Mouse (Mus musculus) stomach, embryonic 16.5 days (tissue): ENCODE results near the gene Ptgfrn. TPM values are rescaled to one million over a fixed set of nuclear protein-coding genes. Genes with fewer than 3 reads are reported as not detected.

Experiments
- ATAC-seq: fragments of 200-750 bp; cut with Nextera tagmentation; 2 replicates; pipeline ENCODE4 v1.8.0; 2017; ENCODE audit warnings: moderate number of reproducible peaks, moderate TSS enrichment; ENCODE audit not compliant: insufficient read depth, low FRiP score
- H3K27ac ChIP-seq: fragments of 300-500 bp; sonication (generic); 2 replicates; pipeline ENCODE4 v1.5.1; 2014; ENCODE audit warnings: low read length
- H3K27me3 ChIP-seq: fragments of 300-500 bp; sonication (generic); 2 replicates; pipeline ENCODE4 v1.6.1; 2014; ENCODE audit warnings: low read length, control low read depth, mixed read lengths; ENCODE audit not compliant: control insufficient read depth, insufficient read depth
- H3K36me3 ChIP-seq: fragments of 300-500 bp; sonication (generic); 2 replicates; pipeline ENCODE4 v1.6.1; 2014; ENCODE audit warnings: low read length; ENCODE audit not compliant: control insufficient read depth, insufficient read depth
- H3K4me1 ChIP-seq: fragments of 300-500 bp; sonication (generic); 2 replicates; pipeline ENCODE4 v1.6.1; 2014; ENCODE audit warnings: low read length, control low read depth, mixed read lengths; ENCODE audit not compliant: control insufficient read depth, insufficient read depth
- H3K4me2 ChIP-seq: fragments of 300-500 bp; sonication (generic); 2 replicates; pipeline ENCODE4 v1.6.1; 2014; ENCODE audit warnings: low read depth, low read length, mixed read lengths
- H3K4me3 ChIP-seq: fragments of 300-500 bp; sonication (generic); replicated peaks from 2 replicates; pipeline ENCODE4 v1.5.1; 2014; ENCODE audit warnings: mild to moderate bottlenecking, low read length
- H3K9ac ChIP-seq: fragments of 300-500 bp; sonication (generic); 2 replicates; pipeline ENCODE4 v1.6.1; 2014; ENCODE audit warnings: low read length
- H3K9me3 ChIP-seq: fragments of 300-500 bp; sonication (generic); replicated peaks from 2 replicates; pipeline ENCODE4 v1.6.1; 2016; ENCODE audit warnings: low read length, control low read depth; ENCODE audit not compliant: control insufficient read depth
- WGBS: fragments of 180-500 bp; shearing (Covaris S2); extraction: QIAGEN DNeasy Blood & Tissue Kit; methylation state at CpG from one replicate; pipeline ENCODE4 v1.1.7; 2014; 5-methylcytosine and 5-hydroxymethylcytosine counted together
- polyA plus RNA-seq: library from polyadenylated mRNA; unstranded; fragments of >200 nt; fragmentation: Nextera tagmentation; extraction: Ambion mirVana; gene quantifications from 2 replicates; pipeline ENCODE4 v1.2.1, GENCODE M21; 2015

Ptgfrn gene
- polyA plus RNA-seq, 1 experiment from 2014 or later = 4.6 TPM

DNA sequence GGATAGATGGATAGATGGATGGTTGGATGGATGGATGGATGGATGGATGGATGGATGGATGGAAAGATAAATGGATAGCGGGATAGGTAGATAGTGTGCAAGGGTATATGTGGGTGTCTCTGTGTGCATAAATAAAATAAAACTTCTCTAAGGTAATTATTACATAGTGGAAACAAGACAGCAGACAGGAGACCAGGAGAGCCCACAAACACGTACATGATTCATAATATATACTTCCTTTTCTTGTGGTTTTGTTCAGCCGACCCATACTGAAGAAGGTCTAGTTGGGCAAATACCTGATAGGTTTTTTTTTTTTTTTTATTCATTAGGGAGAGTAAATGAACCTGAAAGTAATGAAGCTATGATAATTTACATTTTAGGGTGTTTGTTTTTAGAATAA is 96.5 kb downstream of the Ptgfrn start:
- Histone ChIP-seq H3K9me3 (no peaks in the 10 kb centered on the region), H3K27me3 (no peaks in the 10 kb centered on the region), H3K27ac (no peak overlapping the region), H3K4me2 (no peak overlapping the region), H3K9ac (no peak overlapping the region), H3K36me3 (no peaks in the 10 kb centered on the region), H3K4me3 (no peak overlapping the region), H3K4me1 (no peaks in the 10 kb centered on the region; the same call in 1 of the 2 replicates)
- WGBS = 80% methylated on average over 3 of the region's 3 CpGs
- no peak for ATAC-seq

DNA sequence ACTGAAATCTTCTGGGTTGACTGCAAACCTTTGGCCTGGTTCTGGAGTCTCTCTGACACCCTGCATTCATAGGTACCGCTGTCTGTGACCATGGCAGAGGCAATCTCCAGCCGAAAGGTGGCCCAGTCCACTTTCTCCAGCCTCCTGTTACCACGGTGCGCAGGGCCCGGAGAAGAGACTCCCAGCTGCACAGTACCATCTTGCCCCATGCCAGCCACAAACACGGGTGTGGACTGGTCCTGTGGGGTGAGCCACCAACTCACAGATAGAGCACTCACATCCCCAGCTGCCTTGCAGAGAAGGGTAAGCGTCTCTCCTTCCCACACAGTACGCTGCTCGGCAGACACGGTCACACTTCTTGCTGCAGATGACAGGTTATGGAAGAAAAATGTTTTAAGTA is 97.1 kb downstream of the Ptgfrn start:
- no peak for ATAC-seq
- no peaks in the 10 kb centered on the region; the same call in 1 of the 2 replicates for H3K4me1 ChIP-seq
- H3K4me3 ChIP-seq = no peak overlapping the region
- no peak overlapping the region for H3K9ac ChIP-seq
- H3K4me2 ChIP-seq = no peak overlapping the region
- no peak overlapping the region for H3K27ac ChIP-seq
- WGBS = 88% methylated on average over 10 of the region's 10 CpGs
- no peaks in the 10 kb centered on the region for H3K36me3 ChIP-seq
- H3K9me3 ChIP-seq = no peaks in the 10 kb centered on the region
- no peaks in the 10 kb centered on the region for H3K27me3 ChIP-seq

DNA sequence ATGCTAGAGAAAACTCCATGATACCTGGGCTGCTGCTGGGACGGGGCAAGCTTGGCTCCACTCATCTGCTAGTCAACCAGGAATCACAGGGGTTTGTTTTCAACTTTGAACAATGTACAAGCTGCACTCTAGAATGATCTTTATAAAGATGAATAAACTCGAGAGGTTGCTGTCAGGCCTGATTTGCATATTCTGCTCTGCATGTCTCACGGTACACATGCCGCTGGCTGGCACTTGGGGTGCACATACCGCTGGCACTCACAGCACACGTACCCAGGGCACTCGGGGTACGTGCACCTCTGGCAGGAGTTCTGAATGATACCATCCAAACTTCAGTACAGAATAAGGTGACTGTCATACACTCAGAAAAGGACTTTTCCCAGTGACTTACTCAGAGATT is 97.5 kb downstream of the Ptgfrn start:
- Histone ChIP-seq H3K4me1 (no peaks in the 10 kb centered on the region; the same call in 1 of the 2 replicates), H3K4me3 (no peak overlapping the region), H3K4me2 (no peak overlapping the region), H3K36me3 (no peaks in the 10 kb centered on the region), H3K9me3 (no peaks in the 10 kb centered on the region), H3K27ac (no peak overlapping the region), H3K9ac (no peak overlapping the region), H3K27me3 (no peaks in the 10 kb centered on the region)
- ATAC-seq = no peak
- WGBS = 83% methylated on average over 8 of the region's 8 CpGs

DNA sequence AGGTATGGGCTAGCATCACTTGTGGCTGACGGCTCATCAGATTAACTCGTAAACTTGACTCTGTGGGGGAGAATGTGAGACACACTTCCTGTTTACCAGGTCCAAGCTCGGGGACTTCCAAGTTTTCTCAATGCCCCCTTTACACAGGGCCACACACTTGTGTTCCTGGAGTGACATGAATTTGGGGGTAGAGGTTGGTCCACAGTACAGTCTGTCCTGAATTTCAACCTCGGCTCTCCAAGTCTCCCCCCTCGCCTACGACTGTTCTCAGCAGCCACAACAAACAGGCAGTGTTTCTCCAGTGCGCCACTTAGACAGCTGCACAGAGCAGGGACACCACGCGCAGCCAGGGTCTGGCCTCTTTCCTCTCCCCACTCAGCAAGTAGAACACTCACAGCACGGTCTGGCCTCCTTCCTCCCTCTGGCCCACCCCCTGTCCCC is 97.9 kb downstream of the Ptgfrn start:
- H3K9ac ChIP-seq = no peak overlapping the region
- H3K4me1 ChIP-seq = no peaks in the 10 kb centered on the region; the same call in 1 of the 2 replicates
- 50% methylated on average over 10 of the region's 10 CpGs for WGBS
- H3K4me3 ChIP-seq = no peak overlapping the region
- no peaks in the 10 kb centered on the region for H3K27me3 ChIP-seq
- no peaks in the 10 kb centered on the region for H3K36me3 ChIP-seq
- 0 out of 2 replicates have a peak, but pooled peaks have one; percentile 25 for ATAC-seq
- H3K27ac ChIP-seq = no peak overlapping the region
- H3K9me3 ChIP-seq = no peaks in the 10 kb centered on the region
- no peak overlapping the region for H3K4me2 ChIP-seq

DNA sequence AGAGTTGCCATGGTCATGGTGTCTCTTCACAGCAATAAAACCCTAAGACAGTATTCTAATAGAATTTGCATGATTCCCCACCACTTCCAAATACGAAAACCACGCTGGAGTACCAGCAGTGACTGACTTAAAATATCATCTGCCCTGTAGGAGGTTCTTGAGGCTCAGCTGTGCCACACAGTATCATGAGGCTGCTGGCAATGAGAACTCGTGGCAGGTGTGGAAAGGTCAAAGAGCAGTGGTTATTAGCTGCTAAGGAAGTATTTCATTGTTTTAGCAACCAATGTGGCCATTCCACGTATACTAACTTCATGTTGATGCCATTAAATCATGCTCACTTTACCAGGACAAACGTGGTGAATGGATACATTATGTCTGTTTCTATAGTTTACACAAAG is 98.9 kb downstream of the Ptgfrn start:
- Histone ChIP-seq H3K36me3 (no peaks in the 10 kb centered on the region), H3K9ac (no peak overlapping the region)
- ATAC-seq = no peak

DNA sequence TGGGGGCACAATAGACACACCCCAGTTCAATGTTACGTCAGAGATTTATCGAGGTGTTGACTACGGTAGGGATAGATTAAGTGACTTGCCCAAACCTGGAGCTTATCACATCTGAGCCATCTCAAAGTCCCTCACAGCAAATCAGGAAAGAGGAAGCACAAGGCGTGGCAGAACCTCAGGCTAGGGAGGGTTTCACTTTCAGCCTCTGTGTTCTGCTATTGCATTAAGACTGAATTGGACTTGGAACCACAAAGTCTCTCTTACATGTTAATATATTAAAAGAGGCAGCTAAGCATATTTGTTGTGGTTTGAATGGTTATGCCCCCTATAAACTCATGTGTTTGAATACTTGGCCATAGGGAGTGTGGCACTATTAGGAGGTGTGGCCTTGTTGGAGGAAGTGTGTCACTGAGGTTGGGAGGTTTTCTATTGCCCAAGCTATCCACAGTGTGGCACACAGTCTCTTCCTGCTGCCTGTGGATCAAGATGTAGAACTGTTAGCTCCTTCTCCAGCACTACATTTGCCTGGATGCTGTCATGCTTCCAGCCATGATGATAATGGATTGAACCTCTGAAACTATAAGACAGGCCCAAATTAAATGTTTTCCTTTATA is 99.4 kb downstream of the Ptgfrn start:
- Histone ChIP-seq H3K4me1 (no peaks in the 10 kb centered on the region; the same call in 1 of the 2 replicates), H3K27me3 (no peaks in the 10 kb centered on the region), H3K27ac (no peak overlapping the region), H3K4me3 (no peak overlapping the region), H3K4me2 (no peak overlapping the region), H3K9me3 (no peaks in the 10 kb centered on the region), H3K36me3 (no peaks in the 10 kb centered on the region), H3K9ac (no peak overlapping the region)
- 71% methylated on average over 4 of the region's 4 CpGs for WGBS
- no peak for ATAC-seq

More for the DNA sequence above, 98.9 kb downstream of the Ptgfrn start:
- Histone ChIP-seq H3K4me1 (no peaks in the 10 kb centered on the region; the same call in 1 of the 2 replicates), H3K4me3 (no peak overlapping the region), H3K27me3 (no peaks in the 10 kb centered on the region), H3K4me2 (no peak overlapping the region), H3K27ac (no peak overlapping the region), H3K9me3 (no peaks in the 10 kb centered on the region)
- WGBS = 53% methylated on average over 5 of the region's 5 CpGs

DNA sequence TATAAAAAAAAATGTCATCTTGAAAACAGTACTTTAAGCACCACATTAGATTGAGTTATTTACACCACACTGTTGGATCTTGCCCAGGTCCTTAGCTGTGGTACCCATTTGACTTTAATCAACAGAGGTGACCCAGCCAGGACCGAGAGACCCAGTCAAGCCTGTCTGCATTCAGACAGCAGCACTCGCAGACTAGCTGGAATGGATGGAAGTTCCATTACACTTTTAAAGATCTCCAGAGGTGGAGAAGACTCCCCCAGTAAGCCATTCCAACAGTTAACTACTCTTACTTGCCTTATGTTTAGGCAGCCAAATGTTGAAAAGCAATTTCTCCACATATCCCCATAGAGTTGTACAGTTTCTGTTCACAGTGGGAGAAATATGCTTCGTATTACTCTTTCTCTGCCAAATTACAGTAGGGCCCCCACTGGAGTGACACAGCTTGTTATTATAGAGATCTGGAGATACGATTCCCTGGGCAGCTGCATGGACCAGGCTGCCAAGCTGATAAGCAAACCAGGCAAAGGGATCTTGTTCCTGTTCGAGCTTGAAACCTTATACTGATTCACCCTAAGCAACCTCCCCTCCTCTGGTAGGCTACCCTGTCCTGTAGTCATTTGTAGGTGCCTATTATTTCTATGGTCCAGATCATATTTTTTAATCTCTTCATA is 102.8 kb downstream of the Ptgfrn start:
- Histone ChIP-seq H3K36me3 (no peaks in the 10 kb centered on the region), H3K9ac (no peak overlapping the region), H3K4me2 (no peak overlapping the region), H3K4me1 (no peaks in the 10 kb centered on the region), H3K4me3 (no peak overlapping the region), H3K9me3 (no peaks in the 10 kb centered on the region), H3K27ac (no peak overlapping the region), H3K27me3 (no peaks in the 10 kb centered on the region)
- 66% methylated on average over 5 of the region's 5 CpGs for WGBS
- no peak for ATAC-seq

DNA sequence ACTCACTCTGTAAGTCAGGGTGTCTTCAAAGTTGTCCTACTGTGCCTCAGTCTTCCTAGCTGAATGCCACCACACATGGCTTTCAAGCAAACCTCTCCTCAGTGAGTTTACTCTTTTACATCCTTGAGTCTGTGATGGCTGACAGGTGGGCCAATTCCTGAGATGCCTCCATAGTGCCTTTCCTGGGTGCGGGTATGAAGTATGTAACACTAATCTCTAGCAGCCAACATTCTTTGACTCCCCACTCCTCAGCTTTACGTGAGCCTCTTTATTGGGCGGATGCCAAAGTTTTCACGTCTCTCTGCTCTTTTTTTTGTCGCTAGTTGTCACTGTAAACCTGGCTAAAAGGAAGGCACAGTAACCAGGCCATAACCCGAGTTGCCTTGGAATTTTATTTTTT is 104.7 kb downstream of the Ptgfrn start:
- H3K4me2 ChIP-seq = no peak overlapping the region
- H3K36me3 ChIP-seq = no peaks in the 10 kb centered on the region
- no peak overlapping the region for H3K9ac ChIP-seq
- H3K4me3 ChIP-seq = no peak overlapping the region
- WGBS = 64% methylated on average over 6 of the region's 6 CpGs
- no peaks in the 10 kb centered on the region for H3K9me3 ChIP-seq
- no peaks in the 10 kb centered on the region for H3K4me1 ChIP-seq
- no peak for ATAC-seq
- no peaks in the 10 kb centered on the region for H3K27me3 ChIP-seq
- no peak overlapping the region for H3K27ac ChIP-seq

DNA sequence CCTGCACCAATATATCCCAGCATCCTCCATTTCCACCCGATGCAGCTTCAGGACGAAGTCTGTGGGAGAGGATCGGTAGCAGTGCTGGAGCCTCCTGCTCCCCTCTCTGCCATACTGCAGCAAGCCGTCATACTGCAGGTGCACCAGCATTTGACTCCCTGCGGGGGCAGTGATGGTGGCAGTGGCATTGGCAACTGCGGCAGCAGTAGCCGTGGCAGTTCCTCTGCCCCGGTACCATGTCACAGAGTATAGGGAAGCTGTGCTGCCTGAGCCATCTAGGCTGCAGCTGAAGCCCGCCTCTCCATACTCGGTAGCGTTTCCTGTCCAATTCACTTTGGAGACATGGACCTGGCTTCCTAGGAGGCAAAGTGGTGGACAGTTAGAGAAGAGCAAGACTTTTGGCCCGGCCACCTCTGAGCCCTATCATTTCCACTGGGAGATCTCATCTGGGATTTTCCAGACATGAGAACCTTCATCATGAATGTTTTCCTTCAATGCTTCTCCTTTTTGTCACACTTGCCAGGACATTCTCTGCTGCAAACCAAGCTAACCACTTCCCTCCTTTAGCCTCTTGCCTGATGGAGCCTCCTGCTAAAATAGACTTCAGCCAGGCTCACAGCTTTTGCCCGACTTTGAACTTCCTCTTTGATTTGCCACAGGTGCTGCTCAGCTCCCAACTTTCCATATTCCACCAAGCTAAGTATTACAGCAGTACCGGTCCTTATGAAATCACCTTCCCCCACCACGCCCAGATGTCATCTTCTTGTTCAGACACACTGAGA is 106.3 kb downstream of the Ptgfrn start:
- no peak overlapping the region for H3K9ac ChIP-seq
- no peaks in the 10 kb centered on the region for H3K27me3 ChIP-seq
- no peak for ATAC-seq
- H3K9me3 ChIP-seq = no peaks in the 10 kb centered on the region
- H3K4me2 ChIP-seq = no peak overlapping the region
- no peaks in the 10 kb centered on the region for H3K36me3 ChIP-seq
- no peak overlapping the region for H3K4me3 ChIP-seq
- no peak overlapping the region for H3K27ac ChIP-seq
- H3K4me1 ChIP-seq = no peaks in the 10 kb centered on the region
- WGBS = 78% methylated on average over 15 of the region's 15 CpGs
